ENCODE assay signal across 8 mouse cellular contexts in the genomic region with DNA sequence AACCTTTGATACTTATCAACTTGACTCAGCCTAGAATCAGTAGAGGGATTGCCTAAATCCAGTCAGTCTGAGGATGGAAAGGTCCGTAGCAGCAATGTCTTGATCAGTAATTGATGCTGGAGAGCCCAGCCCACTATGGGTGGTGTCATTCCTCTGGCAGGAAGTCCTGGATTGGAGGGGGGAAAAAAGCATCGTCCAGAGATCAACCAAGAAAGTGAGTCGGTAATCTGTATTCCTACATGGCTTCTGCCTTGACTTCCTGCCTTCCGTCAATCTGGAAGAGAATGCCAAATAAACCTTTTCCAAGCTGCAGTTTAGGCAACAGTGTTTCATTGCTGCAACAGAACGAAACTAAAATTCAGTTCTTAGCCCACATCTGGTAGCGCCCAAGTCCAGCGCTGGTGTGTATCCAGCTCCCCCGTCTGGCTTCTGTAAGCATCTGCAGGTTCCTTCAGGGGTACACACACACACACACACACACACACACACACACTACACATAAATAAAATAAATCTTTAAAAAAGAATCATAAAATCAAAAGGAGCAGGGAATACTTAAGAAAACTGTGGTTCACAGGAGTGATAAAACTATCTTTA. TPM values are rescaled to one million over a fixed set of nuclear protein-coding genes. Genes with fewer than 3 reads are reported as not detected.
A peak's percentile ranks its signal among the peaks of the same experiment; 100 is the strongest.
DNase-seq lines count a peak whose midpoint lies in the region; ATAC-seq and TF ChIP-seq lines count a peak whose summit lies in the region.

No protein-coding gene starts in this region.

- H3K4me1 ChIP-seq in forebrain, embryonic 12.5 days: peaks cover 13% of the 10 kb centered on the region
- H3K4me1 ChIP-seq in limb, embryonic 14.5 days (ENCODE audit: control insufficient read depth, insufficient read depth, low read length): peaks cover 6% of the 10 kb centered on the region; the same call in 1 of the 2 replicates

- DNase-seq in cerebellum, adult 9-11 months: peak; percentile 41
- peak; percentile 50 for DNase-seq in A20 (ENCODE audit: low read depth, low spot score)
- no peak for DNase-seq in limb, embryonic 14.5 days (ENCODE audit: low spot score)
- no peak for DNase-seq in adrenal gland, adult (ENCODE audit: inconsistent age in 2 of 2, low spot score in 1 of 2)
- no peak for DNase-seq in thymus, postnatal 25 days

- no peaks in the 10 kb centered on the region for H3K36me3 ChIP-seq in forebrain, embryonic 12.5 days (replicated peaks)
- H3K36me3 ChIP-seq in limb, embryonic 14.5 days (ENCODE audit: control insufficient read depth, insufficient read depth, low read length): no peaks in the 10 kb centered on the region

- no peak overlapping the region for H3K9ac ChIP-seq in forebrain, embryonic 12.5 days
- no peak overlapping the region; the same call in 1 of the 2 replicates for H3K9ac ChIP-seq in limb, embryonic 14.5 days (ENCODE audit: low read depth, low read length, severe bottlenecking)

- H3K27ac ChIP-seq in forebrain, embryonic 12.5 days: no peak overlapping the region
- H3K27ac ChIP-seq in limb, embryonic 14.5 days (replicated peaks; ENCODE audit: low read depth, low read length): peak overlapping the region; percentile 79; the same call in 1 of the 2 replicates

- no peak for ATAC-seq in cerebellum, adult (ENCODE audit: insufficient number of reproducible peaks, low FRiP score, low TSS enrichment)
- ATAC-seq in forebrain, embryonic 12.5 days (ENCODE audit: low FRiP score): no peak
- ATAC-seq in limb, embryonic 14.5 days (ENCODE audit: low FRiP score, low read depth): no peak
- ATAC-seq in megakaryocyte progenitor cell, adult 5-6 weeks (replicated peaks; ENCODE audit: poor library complexity): no peak

- WGBS in forebrain, embryonic 12.5 days: 88% methylated on average over 8 of the region's 8 CpGs
- WGBS in limb, embryonic 14.5 days: 85% methylated on average over 8 of the region's 8 CpGs

- H3K27me3 ChIP-seq in forebrain, embryonic 12.5 days: peaks cover 3% of the 10 kb centered on the region; the same call in 1 of the 2 replicates
- H3K27me3 ChIP-seq in limb, embryonic 14.5 days (ENCODE audit: control insufficient read depth, insufficient read depth, low read length): no peaks in the 10 kb centered on the region

- peak overlapping the region; percentile 78; the same call in 1 of the 2 replicates for H3K4me3 ChIP-seq in forebrain, embryonic 12.5 days (replicated peaks)
- peak overlapping the region; percentile 78 for H3K4me3 ChIP-seq in limb, embryonic 14.5 days (replicated peaks; ENCODE audit: low read length)

- H3K9me3 ChIP-seq in forebrain, embryonic 12.5 days: no peaks in the 10 kb centered on the region
- H3K9me3 ChIP-seq in limb, embryonic 14.5 days (ENCODE audit: control insufficient read depth, low read length): no peaks in the 10 kb centered on the region

- TF ChIP-seq POLR2A in limb, embryonic 14.5 days (IDR thresholded peaks at IDR 0.05; ENCODE audit: borderline replicate concordance, extremely low read depth, insufficient read depth, insufficient read length): no peak

- peak overlapping the region; percentile 81 for H3K4me2 ChIP-seq in forebrain, embryonic 12.5 days
- H3K4me2 ChIP-seq in limb, embryonic 14.5 days (replicated peaks; ENCODE audit: low read depth, low read length, severe bottlenecking): peak overlapping the region; percentile 83

RNA-seq across cellular contexts. Expression of a gene that starts 1.0 kb away (rescaled TPM):
- polyA plus RNA-seq in forebrain, embryonic 12.5 days (2016; fragmentation: Nextera tagmentation; extraction: Ambion mirVana): 14.1 and 15.4 TPM in 2 replicates
- 9.2 and 9.7 TPM in 2 replicates for polyA plus RNA-seq in limb, embryonic 14.5 days (2012; rRNA removed)
- 17.2 and 17.4 TPM in 2 replicates for polyA plus RNA-seq in limb, embryonic 14.5 days (2014; fragmentation: Nextera tagmentation; extraction: Ambion mirVana)
- 9.4 and 10.0 TPM in 2 replicates for total RNA-seq in megakaryocyte progenitor cell, adult 5-6 weeks (2015)
- 11.9 and 13.2 TPM in 2 replicates for total RNA-seq in megakaryocyte progenitor cell, adult 5-6 weeks (2017)

RNA-seq across cellular contexts. Expression of a gene that starts 11.8 kb away (rescaled TPM):
- polyA plus RNA-seq in forebrain, embryonic 12.5 days (2016; fragmentation: Nextera tagmentation; extraction: Ambion mirVana): 38.9 and 39.4 TPM in 2 replicates
- 14.5 and 20.1 TPM in 2 replicates for polyA plus RNA-seq in limb, embryonic 14.5 days (2012; rRNA removed)
- polyA plus RNA-seq in limb, embryonic 14.5 days (2014; fragmentation: Nextera tagmentation; extraction: Ambion mirVana): 35.0 and 35.4 TPM in 2 replicates
- total RNA-seq in megakaryocyte progenitor cell, adult 5-6 weeks (2015): 22.8 and 26.3 TPM in 2 replicates
- total RNA-seq in megakaryocyte progenitor cell, adult 5-6 weeks (2017): 30.0 and 34.7 TPM in 2 replicates

Comparison
In these comparisons a context has a peak if more than half of its experiments do, and no peak if none do; other contexts are left out.
1. DNase-seq: peak in cerebellum, adult 9-11 months (single experiment) and A20 (single experiment); none in limb, embryonic 14.5 days (single experiment), adrenal gland, adult (0 of 2) and thymus, postnatal 25 days (single experiment).